Mouse (Mus musculus): ENCODE results near the gene Cma1. TPM values are rescaled to one million over a fixed set of nuclear protein-coding genes. Genes with fewer than 3 reads are reported as not detected.
A peak's percentile ranks its signal among the peaks of the same experiment; 100 is the strongest.

Gene Cma1
- polyA plus RNA-seq, 1 experiment from 2014 or later = not detected

DNA sequence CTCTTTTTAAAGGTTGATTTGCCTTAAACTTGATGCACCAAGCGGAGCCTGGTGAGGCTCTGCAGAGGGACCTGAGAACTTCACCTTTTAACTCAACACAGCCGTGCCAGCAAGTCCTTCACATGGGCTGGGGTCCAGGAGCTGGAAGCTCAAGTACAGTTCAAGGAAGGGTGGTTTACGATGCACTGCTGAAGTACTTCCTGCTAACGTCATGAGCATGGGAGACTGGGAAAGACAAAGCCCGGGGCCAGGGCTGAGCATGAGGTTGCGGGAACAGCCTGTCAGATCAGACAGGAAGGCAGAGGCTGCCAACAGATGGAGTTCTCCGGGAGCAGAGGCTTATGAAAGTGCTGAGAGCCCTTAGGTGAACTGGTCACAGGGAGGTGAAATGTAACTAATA lies 10.9 kb downstream of the Cma1 start:
- ATAC-seq (replicated peaks; ENCODE audit: insufficient number of reproducible peaks, low FRiP score, low TSS enrichment, low read depth) (no peak), DNase-seq (ENCODE audit: low spot score) (peak; percentile 32)
- Histone ChIP-seq H3K27me3 (ENCODE audit: control insufficient read depth, insufficient read depth, low read length) (no peaks in the 10 kb centered on the region), H3K27ac (replicated peaks; ENCODE audit: low read depth, low read length) (no peak overlapping the region), H3K4me2 (ENCODE audit: low read depth, low read length) (no peak overlapping the region), H3K9ac (replicated peaks; ENCODE audit: low read length) (no peak overlapping the region), H3K9me3 (replicated peaks; ENCODE audit: control insufficient read depth, low read length) (no peaks in the 10 kb centered on the region), H3K4me1 (ENCODE audit: control insufficient read depth, insufficient read depth, low read length) (no peaks in the 10 kb centered on the region), H3K4me3 (ENCODE audit: low read depth, low read length) (no peak overlapping the region), H3K36me3 (replicated peaks; ENCODE audit: control insufficient read depth, insufficient read depth, low read depth, low read length) (no peaks in the 10 kb centered on the region)
- WGBS = 49% methylated on average over 7 of the region's 7 CpGs

- ATAC-seq (replicated peaks; ENCODE audit: insufficient number of reproducible peaks, low FRiP score, low TSS enrichment, low read depth) = no peak
- no peaks in the 10 kb centered on the region for H3K4me1 ChIP-seq (ENCODE audit: control insufficient read depth, insufficient read depth, low read length)
- 55% methylated on average over 12 of the region's 12 CpGs for WGBS
Measured at GRCm38 (mm10) chr14:55929263-55929997, 15.0 kb downstream of the Cma1 start.

DNA sequence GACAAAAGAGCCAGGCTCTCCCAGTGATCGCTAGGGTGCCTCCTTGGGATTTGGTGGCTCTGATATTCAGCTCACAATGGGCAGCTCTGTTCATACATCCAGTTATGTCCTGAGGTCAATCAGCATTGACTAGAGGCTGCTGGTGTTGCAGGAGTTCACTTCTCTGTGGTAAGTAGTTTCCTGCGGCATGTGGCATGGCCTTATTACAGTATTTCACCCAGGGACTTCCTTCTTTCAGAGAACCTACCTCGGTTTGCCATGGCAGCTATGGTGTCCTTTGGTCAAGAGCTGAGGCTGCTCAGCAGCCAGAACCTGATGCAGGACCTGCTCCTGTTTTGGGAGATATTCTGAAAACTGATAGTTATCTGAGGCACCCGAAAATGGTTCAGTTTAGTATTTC lies 17.6 kb downstream of the Cma1 start:
- Histone ChIP-seq H3K9me3 (replicated peaks; ENCODE audit: control insufficient read depth, low read length) (no peaks in the 10 kb centered on the region), H3K4me1 (ENCODE audit: control insufficient read depth, insufficient read depth, low read length) (no peaks in the 10 kb centered on the region), H3K27me3 (ENCODE audit: control insufficient read depth, insufficient read depth, low read length) (no peaks in the 10 kb centered on the region), H3K9ac (replicated peaks; ENCODE audit: low read length) (no peak overlapping the region), H3K36me3 (replicated peaks; ENCODE audit: control insufficient read depth, insufficient read depth, low read depth, low read length) (no peaks in the 10 kb centered on the region), H3K27ac (replicated peaks; ENCODE audit: low read depth, low read length) (no peak overlapping the region), H3K4me2 (ENCODE audit: low read depth, low read length) (no peak overlapping the region), H3K4me3 (ENCODE audit: low read depth, low read length) (no peak overlapping the region)
- DNase-seq (ENCODE audit: low spot score) (no peak), ATAC-seq (replicated peaks; ENCODE audit: insufficient number of reproducible peaks, low FRiP score, low TSS enrichment, low read depth) (no peak)
- 81% methylated on average over 4 of the region's 4 CpGs for WGBS

More at GRCm38 (mm10) chr14:55929263-55929997, 15.0 kb downstream of the Cma1 start:
- H3K9me3 ChIP-seq (replicated peaks; ENCODE audit: control insufficient read depth, low read length) = no peaks in the 10 kb centered on the region
- DNase-seq (ENCODE audit: low spot score) = peak; percentile 44
- no peaks in the 10 kb centered on the region for H3K27me3 ChIP-seq (ENCODE audit: control insufficient read depth, insufficient read depth, low read length)
- no peak overlapping the region for H3K9ac ChIP-seq (replicated peaks; ENCODE audit: low read length)
- no peak overlapping the region for H3K4me3 ChIP-seq (ENCODE audit: low read depth, low read length)
- H3K27ac ChIP-seq (replicated peaks; ENCODE audit: low read depth, low read length) = no peak overlapping the region
- H3K36me3 ChIP-seq (replicated peaks; ENCODE audit: control insufficient read depth, insufficient read depth, low read depth, low read length) = no peaks in the 10 kb centered on the region
- H3K4me2 ChIP-seq (ENCODE audit: low read depth, low read length) = no peak overlapping the region

- Histone ChIP-seq H3K9me3 (replicated peaks; ENCODE audit: control insufficient read depth, low read length) (no peaks in the 10 kb centered on the region), H3K27ac (replicated peaks; ENCODE audit: low read depth, low read length) (no peak overlapping the region), H3K4me3 (ENCODE audit: low read depth, low read length) (no peak overlapping the region), H3K9ac (replicated peaks; ENCODE audit: low read length) (no peak overlapping the region), H3K4me1 (ENCODE audit: control insufficient read depth, insufficient read depth, low read length) (no peaks in the 10 kb centered on the region), H3K4me2 (ENCODE audit: low read depth, low read length) (no peak overlapping the region), H3K36me3 (replicated peaks; ENCODE audit: control insufficient read depth, insufficient read depth, low read depth, low read length) (no peaks in the 10 kb centered on the region), H3K27me3 (ENCODE audit: control insufficient read depth, insufficient read depth, low read length) (no peaks in the 10 kb centered on the region)
- WGBS = 70% methylated on average over 7 of the region's 7 CpGs
- DNase-seq (ENCODE audit: low spot score) (no peak), ATAC-seq (replicated peaks; ENCODE audit: insufficient number of reproducible peaks, low FRiP score, low TSS enrichment, low read depth) (no peak)
Measured at GRCm38 (mm10) chr14:55922475-55923232, 21.8 kb downstream of the Cma1 start.

- Histone ChIP-seq H3K36me3 (replicated peaks; ENCODE audit: control insufficient read depth, insufficient read depth, low read depth, low read length) (no peaks in the 10 kb centered on the region), H3K27ac (replicated peaks; ENCODE audit: low read depth, low read length) (no peak overlapping the region), H3K27me3 (ENCODE audit: control insufficient read depth, insufficient read depth, low read length) (no peaks in the 10 kb centered on the region), H3K9me3 (replicated peaks; ENCODE audit: control insufficient read depth, low read length) (no peaks in the 10 kb centered on the region), H3K4me3 (ENCODE audit: low read depth, low read length) (no peak overlapping the region), H3K4me1 (ENCODE audit: control insufficient read depth, insufficient read depth, low read length) (no peaks in the 10 kb centered on the region), H3K9ac (replicated peaks; ENCODE audit: low read length) (no peak overlapping the region), H3K4me2 (ENCODE audit: low read depth, low read length) (no peak overlapping the region)
- peak; percentile 74 for ATAC-seq (replicated peaks; ENCODE audit: insufficient number of reproducible peaks, low FRiP score, low TSS enrichment, low read depth)
- peak; percentile 96 for DNase-seq (ENCODE audit: low spot score)
- 38% methylated on average over 14 of the region's 14 CpGs for WGBS
Measured at GRCm38 (mm10) chr14:55918240-55919082, 26.0 kb downstream of the Cma1 start.

DNA sequence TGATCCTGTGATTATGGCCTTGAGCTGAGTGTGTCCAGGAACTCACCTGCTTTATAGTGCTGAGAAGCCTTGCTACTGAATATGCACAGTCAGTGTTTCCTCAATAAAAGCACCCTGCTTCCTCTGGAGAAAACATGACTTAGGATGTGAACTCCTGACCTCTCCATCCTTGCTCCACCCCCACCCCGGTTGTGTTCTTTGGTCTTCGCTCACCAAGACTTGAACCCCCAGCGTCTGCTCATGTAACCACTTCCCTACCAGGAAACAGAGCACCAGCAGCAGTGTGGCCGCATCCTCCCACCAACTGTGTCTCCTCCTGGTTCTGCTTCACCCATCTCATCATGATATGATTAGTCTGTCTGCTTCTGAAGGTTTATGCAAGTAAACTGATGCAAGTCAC lies 31.1 kb downstream of the Cma1 start:
- Histone ChIP-seq H3K27me3 (ENCODE audit: control insufficient read depth, insufficient read depth, low read length) (no peaks in the 10 kb centered on the region), H3K36me3 (replicated peaks; ENCODE audit: control insufficient read depth, insufficient read depth, low read depth, low read length) (no peaks in the 10 kb centered on the region), H3K4me1 (ENCODE audit: control insufficient read depth, insufficient read depth, low read length) (no peaks in the 10 kb centered on the region), H3K9me3 (replicated peaks; ENCODE audit: control insufficient read depth, low read length) (no peaks in the 10 kb centered on the region), H3K9ac (replicated peaks; ENCODE audit: low read length) (no peak overlapping the region), H3K4me3 (ENCODE audit: low read depth, low read length) (no peak overlapping the region), H3K4me2 (ENCODE audit: low read depth, low read length) (no peak overlapping the region), H3K27ac (replicated peaks; ENCODE audit: low read depth, low read length) (no peak overlapping the region)
- ATAC-seq (replicated peaks; ENCODE audit: insufficient number of reproducible peaks, low FRiP score, low TSS enrichment, low read depth) = no peak
- 47% methylated on average over 4 of the region's 4 CpGs for WGBS
- no peak for DNase-seq (ENCODE audit: low spot score)

GRCm38 (mm10) chr14:55905518-55905917 lies 39.0 kb downstream of the Cma1 start:
- no peaks in the 10 kb centered on the region for H3K27me3 ChIP-seq (ENCODE audit: control insufficient read depth, insufficient read depth, low read length)
- no peak overlapping the region for H3K27ac ChIP-seq (replicated peaks; ENCODE audit: low read depth, low read length)
- 31% methylated on average over 1 of the region's 1 CpGs for WGBS
- no peak overlapping the region for H3K4me3 ChIP-seq (ENCODE audit: low read depth, low read length)
- no peak overlapping the region for H3K9ac ChIP-seq (replicated peaks; ENCODE audit: low read length)
- no peaks in the 10 kb centered on the region for H3K4me1 ChIP-seq (ENCODE audit: control insufficient read depth, insufficient read depth, low read length)
- ATAC-seq (replicated peaks; ENCODE audit: insufficient number of reproducible peaks, low FRiP score, low TSS enrichment, low read depth) = no peak
- no peak for DNase-seq (ENCODE audit: low spot score)
- no peak overlapping the region for H3K4me2 ChIP-seq (ENCODE audit: low read depth, low read length)
- no peaks in the 10 kb centered on the region for H3K36me3 ChIP-seq (replicated peaks; ENCODE audit: control insufficient read depth, insufficient read depth, low read depth, low read length)
- H3K9me3 ChIP-seq (replicated peaks; ENCODE audit: control insufficient read depth, low read length) = no peaks in the 10 kb centered on the region
